Mouse (Mus musculus): ENCODE measurements at regions not wholly inside any gene's neighbourhood (a gene's known extent, or its start where the extent isn't known, plus 50 kb on each side); places are given as distances from the start of the nearest gene placed in this dataset.
"Not testable (repeated sequence)": the region's sequence is repeated elsewhere in the genome, so short reads cannot be mapped to it uniquely, and the experiment has no call there.

DNA sequence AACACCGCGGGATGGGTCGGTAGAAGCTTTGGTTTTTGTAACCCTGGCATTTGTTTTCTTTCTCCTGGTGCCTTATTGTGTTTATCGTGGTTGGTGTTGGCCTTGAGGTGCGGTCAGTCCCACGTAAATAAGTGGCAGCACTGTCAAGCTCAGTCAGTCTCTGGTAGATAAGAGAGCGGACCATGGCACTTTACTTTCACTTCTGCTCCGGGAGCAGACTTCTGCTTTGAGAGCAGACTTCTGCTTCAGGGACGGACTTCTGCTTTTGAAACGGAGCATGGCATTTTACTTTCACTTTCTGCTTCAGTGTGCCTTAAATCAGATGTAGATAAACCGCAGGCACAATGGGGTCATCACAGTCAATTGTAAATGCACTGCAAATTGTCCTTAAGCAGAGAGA, 54.3 kb upstream of the Ccdc66 start:
- peak; percentile 6 for DNase-seq

DNA sequence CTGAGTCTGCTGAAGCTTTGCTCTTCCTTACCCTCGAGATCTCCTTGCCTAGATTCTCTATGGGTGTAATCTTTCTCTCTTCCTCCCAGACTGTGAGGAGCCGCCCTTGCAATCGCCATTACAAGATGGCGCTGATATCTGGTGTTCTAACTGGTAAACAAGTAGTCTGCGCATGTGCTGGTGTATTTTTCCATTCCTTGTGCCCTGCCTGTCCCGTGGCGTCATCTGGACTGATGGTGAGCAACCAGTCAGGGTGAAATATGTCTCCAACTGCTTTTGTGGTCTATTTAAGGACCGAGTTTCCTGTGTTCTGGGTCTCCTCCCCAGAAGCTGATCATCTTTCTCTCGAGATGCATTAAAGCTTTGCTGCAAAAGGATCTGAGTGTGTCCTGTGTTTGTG, 53.7 kb upstream of the Ccdc66 start:
- not testable (repeated sequence) for DNase-seq

DNA sequence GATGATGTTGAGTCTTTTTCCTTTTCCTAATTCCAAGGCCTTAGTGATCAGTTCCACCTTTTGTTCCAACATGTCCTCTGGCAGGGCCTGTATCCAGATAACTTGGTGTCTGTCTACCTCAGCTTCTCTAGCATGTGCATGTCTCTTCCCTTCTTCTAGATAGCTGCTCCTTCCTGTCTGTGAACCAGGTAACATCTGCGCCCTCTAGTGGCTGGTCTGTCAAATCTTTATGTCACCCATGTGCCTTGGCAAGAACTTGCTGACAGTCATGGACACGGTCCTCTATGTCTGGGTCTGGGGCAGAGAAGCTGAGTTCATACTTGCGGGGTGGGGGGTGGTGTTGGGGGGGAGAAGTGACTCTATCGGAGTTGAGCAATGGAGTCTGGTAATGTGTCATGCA, 52.2 kb upstream of the Ccdc66 start:
- peak; percentile 25 to 55 for DNase-seq

DNA sequence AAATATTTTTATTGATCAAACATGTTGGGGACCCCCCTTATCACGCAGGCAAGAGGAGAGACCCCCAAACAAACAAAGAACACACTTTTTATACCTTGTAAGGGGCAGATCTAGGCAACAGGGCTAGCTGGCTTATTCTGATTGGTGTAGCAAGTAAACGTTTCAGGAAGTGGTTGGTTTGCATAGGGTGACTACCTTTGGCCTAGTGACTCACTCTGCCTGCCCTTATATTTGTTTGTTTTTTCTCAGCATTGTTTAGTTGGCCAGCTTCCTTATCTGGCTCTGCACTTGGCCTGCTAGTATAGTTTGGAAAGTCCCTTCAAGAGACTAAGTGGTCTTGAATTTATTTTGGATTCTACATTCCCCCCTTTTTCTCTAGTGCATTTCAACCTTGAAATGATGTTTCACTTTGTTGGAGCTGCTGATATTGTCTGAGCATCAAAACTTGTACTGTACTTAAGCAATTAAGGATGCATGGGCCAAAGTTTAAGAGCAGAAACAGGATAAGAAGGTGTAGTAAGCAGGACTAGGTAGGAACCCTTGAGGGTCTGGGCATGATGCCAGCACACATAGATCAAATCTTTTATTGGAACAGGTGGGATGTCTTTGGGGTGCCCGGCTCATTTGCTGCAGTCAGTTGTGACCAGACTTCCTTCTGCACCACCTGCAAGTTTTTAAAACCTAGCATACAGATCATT, 50.7 kb upstream of the Ccdc66 start:
- DNase-seq: no peak

All from spleen, adult 18-20 months (tissue).